Mouse (Mus musculus) ES-Bruce4 (cell line): ENCODE data around the gene Spink8.

ENCODE experiments used
- CTCF ChIP-seq: IDR thresholded peaks from one replicate; pipeline ENCODE4 v1.8.1; 2011; ENCODE audit warnings: low read depth, low read length
- EP300 ChIP-seq: IDR thresholded peaks from 2 replicates; pipeline ENCODE4 v1.6.1; 2011; ENCODE audit warnings: low read depth, low read length; ENCODE audit not compliant: insufficient read depth
- POLR2A ChIP-seq: IDR thresholded peaks from one replicate; pipeline ENCODE4 v1.8.1; 2011; ENCODE audit warnings: low read length; ENCODE audit not compliant: insufficient read depth

DNA sequence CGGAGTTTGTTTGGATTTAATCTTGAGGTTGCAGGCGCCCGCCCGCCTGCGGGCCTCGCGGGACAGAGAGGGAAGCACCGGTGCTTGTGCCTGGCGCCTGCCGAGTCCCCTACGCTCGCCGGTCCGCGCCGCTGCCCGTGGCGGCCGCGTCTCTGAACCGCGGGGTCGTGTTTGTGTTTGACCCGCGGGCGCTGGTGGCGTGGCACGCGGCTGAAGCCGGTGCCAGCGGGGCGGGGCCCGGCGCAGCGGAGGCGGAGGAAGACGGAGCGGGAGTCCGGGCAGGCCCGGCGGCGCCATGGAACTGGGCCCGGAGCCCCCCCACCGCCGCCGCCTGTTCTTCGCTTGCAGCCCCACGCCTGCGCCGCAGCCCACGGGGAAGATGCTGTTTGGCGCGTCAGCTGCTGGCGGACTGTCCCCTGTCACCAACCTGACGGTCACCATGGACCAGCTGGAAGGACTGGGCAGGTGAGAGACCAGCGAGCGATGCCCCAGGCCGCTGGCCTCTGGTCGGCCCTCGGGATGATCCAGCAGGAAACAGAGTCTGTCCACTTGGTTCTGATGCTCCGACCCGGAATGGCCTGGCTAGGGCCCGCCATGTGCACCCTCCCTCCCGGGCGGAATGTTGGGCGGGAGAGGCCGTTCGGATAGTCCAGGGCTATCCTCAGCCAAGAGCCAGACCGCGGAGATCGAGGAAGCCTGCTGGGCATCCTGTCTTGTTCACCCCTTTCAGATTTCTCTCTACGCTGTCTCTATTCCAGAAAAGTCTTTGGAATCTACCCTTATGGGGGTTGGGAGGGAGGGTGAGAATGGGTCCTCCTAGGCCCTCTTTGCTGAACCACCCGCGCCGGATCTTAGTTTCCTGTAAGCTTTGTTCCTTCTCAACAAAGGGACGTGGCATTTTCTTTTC lies 63.9 kb downstream of the Spink8 start:
- TF ChIP-seq POLR2A, result no peak
- TF ChIP-seq CTCF, result no peak
- TF ChIP-seq EP300, result no peak
